Mouse (Mus musculus): ENCODE measurements at regions not wholly inside any gene's neighbourhood (a gene's known extent, or its start where the extent isn't known, plus 50 kb on each side); places are given as distances from the start of the nearest gene placed in this dataset.

GRCm38 (mm10) chr4:142671872-142672458, 432.8 kb upstream of the Kazn start:
- Histone ChIP-seq H3K9ac (no peak overlapping the region), H3K4me1 (no peaks in the 10 kb centered on the region), H3K4me2 (no peak overlapping the region), H3K4me3 (replicated peaks) (no peak overlapping the region), H3K36me3 (replicated peaks) (no peaks in the 10 kb centered on the region), H3K9me3 (no peaks in the 10 kb centered on the region), H3K27me3 (0 out of 2 replicates have a peak, but pooled peaks cover 2% of the 10 kb centered on the region), H3K27ac (no peak overlapping the region)
- 78% methylated on average over 8 of the region's 8 CpGs for WGBS
- no peak for ATAC-seq (ENCODE audit: low FRiP score)

DNA sequence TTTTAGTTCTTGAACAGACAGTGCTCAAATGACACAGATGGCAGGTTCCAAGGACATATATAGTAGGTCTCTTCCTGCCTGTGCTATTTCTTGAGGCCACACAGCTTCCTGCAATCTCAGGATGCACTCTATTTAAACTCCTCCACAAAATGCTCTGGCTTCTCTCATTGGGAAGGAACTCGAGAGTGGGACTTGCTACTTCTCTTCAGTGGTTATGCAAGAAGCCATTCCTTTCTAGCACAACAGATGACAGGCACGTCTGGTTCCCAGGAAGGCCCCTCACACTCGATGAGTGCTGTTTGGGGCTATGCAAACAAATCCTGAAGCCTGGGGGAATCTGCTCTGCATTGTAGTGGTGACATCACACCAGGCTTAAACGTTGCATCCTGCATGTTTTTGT, 425.6 kb upstream of the Kazn start:
- no peak for ATAC-seq (ENCODE audit: low FRiP score)
- 0 out of 2 replicates have a peak, but pooled peaks cover 2% of the 10 kb centered on the region for H3K27me3 ChIP-seq

DNA sequence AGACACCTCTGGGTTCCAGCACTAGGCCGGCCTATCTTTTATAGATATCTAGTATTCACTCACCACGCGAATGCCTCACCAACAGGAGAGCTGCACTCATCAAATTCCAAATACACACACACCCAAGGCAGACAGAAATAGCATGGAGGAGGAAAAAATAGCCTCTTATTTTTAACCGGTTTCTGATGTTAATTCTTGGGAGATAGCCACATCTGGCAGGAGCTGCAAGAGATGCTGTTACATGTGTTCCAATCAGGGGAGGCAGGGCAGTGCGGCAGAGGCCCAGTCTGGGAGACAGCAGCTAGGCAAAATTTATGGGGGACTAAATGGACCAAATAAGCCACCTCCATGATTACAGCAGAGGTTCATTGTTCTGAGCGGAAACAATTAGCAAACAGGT, 419.0 kb upstream of the Kazn start:
- no peak overlapping the region for H3K9ac ChIP-seq
- H3K9me3 ChIP-seq = no peaks in the 10 kb centered on the region
- H3K4me2 ChIP-seq = no peak overlapping the region
- no peaks in the 10 kb centered on the region for H3K36me3 ChIP-seq (replicated peaks)
- 91% methylated on average over 6 of the region's 6 CpGs for WGBS
- H3K27me3 ChIP-seq = no peaks in the 10 kb centered on the region
- H3K27ac ChIP-seq = no peak overlapping the region
- no peak for ATAC-seq (ENCODE audit: low FRiP score)
- H3K4me1 ChIP-seq = no peaks in the 10 kb centered on the region
- H3K4me3 ChIP-seq (replicated peaks) = no peak overlapping the region

More for the DNA sequence above, 425.6 kb upstream of the Kazn start:
- Histone ChIP-seq H3K4me1 (no peaks in the 10 kb centered on the region), H3K4me2 (no peak overlapping the region), H3K9ac (no peak overlapping the region), H3K9me3 (no peaks in the 10 kb centered on the region), H3K4me3 (replicated peaks) (no peak overlapping the region), H3K36me3 (replicated peaks) (no peaks in the 10 kb centered on the region), H3K27ac (no peak overlapping the region)
- 80% methylated on average over 4 of the region's 4 CpGs for WGBS

DNA sequence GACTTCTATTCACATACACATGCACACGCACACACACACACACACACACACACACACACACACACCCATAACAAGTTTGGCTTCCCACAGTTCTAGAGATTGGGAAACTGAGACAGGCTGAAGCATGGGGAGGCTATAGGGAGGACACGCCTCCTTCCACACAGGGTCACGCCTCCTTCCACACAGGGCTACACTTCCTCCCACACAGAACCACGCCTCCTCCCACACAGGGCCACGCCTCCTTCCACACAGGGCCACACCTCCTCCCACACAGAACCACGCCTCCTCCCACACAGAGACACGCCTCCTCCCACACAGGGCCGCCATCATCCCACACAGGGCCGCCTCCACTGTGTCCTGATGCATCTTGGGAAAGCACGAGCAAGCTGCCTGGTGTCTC, 401.9 kb upstream of the Kazn start:
- Histone ChIP-seq H3K4me3 (replicated peaks) (no peak overlapping the region), H3K4me2 (no peak overlapping the region), H3K9me3 (no peaks in the 10 kb centered on the region), H3K27ac (no peak overlapping the region), H3K9ac (no peak overlapping the region), H3K27me3 (no peaks in the 10 kb centered on the region), H3K4me1 (peaks cover 14% of the 10 kb centered on the region), H3K36me3 (replicated peaks) (no peaks in the 10 kb centered on the region)
- WGBS = 86% methylated on average over 10 of the region's 10 CpGs
- ATAC-seq (ENCODE audit: low FRiP score) = peak; percentile 33; the same call in 1 of the 2 replicates

DNA sequence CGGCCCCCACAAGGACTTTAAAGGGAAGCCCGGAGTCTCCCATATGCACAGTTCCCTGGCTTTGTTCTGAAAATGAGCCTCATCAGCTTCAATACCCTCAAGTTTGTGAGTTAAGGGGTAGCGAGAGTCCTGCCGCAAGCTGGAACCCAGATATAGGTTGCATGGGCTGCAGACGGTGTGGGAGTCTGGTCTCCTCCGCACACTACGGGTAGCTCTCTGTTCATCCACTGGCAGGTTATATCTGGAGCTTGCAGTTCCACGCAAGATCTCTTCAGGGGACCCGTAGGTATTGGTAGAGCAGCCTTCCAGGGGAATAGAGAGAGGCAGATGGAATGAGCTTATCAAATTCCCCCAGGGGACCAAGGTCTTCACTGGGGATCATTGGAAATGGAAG, 400.1 kb upstream of the Kazn start:
- Histone ChIP-seq H3K9me3 (no peaks in the 10 kb centered on the region), H3K4me3 (replicated peaks) (no peak overlapping the region), H3K27me3 (no peaks in the 10 kb centered on the region), H3K36me3 (replicated peaks) (no peaks in the 10 kb centered on the region), H3K4me1 (peaks cover 14% of the 10 kb centered on the region), H3K27ac (peak overlapping the region; percentile 73), H3K4me2 (peak overlapping the region; percentile 37), H3K9ac (peak overlapping the region; percentile 38; the same call in 1 of the 2 replicates)
- peak; percentile 53 for ATAC-seq (ENCODE audit: low FRiP score)
- WGBS = 41% methylated on average over 9 of the region's 9 CpGs

GRCm38 (mm10) chr4:142638733-142639339, 399.6 kb upstream of the Kazn start:
- Histone ChIP-seq H3K36me3 (replicated peaks) (no peaks in the 10 kb centered on the region), H3K4me3 (replicated peaks) (no peak overlapping the region), H3K4me1 (peaks cover 14% of the 10 kb centered on the region), H3K27me3 (no peaks in the 10 kb centered on the region), H3K4me2 (peak overlapping the region; percentile 37), H3K27ac (peak overlapping the region; percentile 73), H3K9me3 (no peaks in the 10 kb centered on the region), H3K9ac (peak overlapping the region; percentile 38; the same call in 1 of the 2 replicates)
- WGBS = 12% methylated on average over 13 of the region's 13 CpGs
- ATAC-seq (ENCODE audit: low FRiP score) = peak; percentile 67

DNA sequence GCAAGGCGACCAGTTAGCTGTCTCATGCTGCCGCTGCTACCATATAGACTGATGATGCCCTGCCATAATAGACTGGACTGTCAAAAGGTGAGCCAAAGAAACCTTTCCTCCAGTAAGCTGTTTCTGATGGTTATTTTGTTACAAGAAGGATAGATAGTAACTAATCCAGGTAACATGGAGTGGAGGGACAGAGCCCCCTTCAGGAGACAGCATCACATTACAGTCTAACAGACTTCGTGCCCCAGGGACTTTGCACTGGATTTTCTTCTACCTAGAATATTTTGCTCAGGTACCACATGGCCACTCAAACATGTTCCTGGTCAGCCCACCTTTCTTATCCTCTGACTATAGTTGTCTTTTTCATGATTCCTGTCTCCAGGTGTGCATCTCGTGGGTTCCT, 398.9 kb upstream of the Kazn start:
- H3K27me3 ChIP-seq = no peaks in the 10 kb centered on the region
- WGBS = 92% methylated on average over 4 of the region's 4 CpGs
- no peaks in the 10 kb centered on the region for H3K9me3 ChIP-seq
- ATAC-seq (ENCODE audit: low FRiP score) = no peak; the same call in 1 of the 2 replicates
- H3K4me3 ChIP-seq (replicated peaks) = no peak overlapping the region
- H3K4me1 ChIP-seq = peaks cover 14% of the 10 kb centered on the region
- H3K9ac ChIP-seq = no peak overlapping the region
- H3K4me2 ChIP-seq = no peak overlapping the region
- H3K36me3 ChIP-seq (replicated peaks) = no peaks in the 10 kb centered on the region
- peak overlapping the region; percentile 73 for H3K27ac ChIP-seq

- H3K9ac ChIP-seq = no peak overlapping the region
- no peaks in the 10 kb centered on the region for H3K9me3 ChIP-seq
- no peaks in the 10 kb centered on the region for H3K36me3 ChIP-seq (replicated peaks)
- H3K4me3 ChIP-seq (replicated peaks) = no peak overlapping the region
- no peak overlapping the region for H3K27ac ChIP-seq
- WGBS = 77% methylated on average over 8 of the region's 8 CpGs
- no peak overlapping the region for H3K4me2 ChIP-seq
- peaks cover 11% of the 10 kb centered on the region for H3K4me1 ChIP-seq
- ATAC-seq (ENCODE audit: low FRiP score) = no peak
- H3K27me3 ChIP-seq = no peaks in the 10 kb centered on the region
Observed at GRCm38 (mm10) chr4:142634398-142634797, 395.2 kb upstream of the Kazn start.

- Histone ChIP-seq H3K4me2 (no peak overlapping the region), H3K4me1 (peaks cover 5% of the 10 kb centered on the region), H3K9ac (no peak overlapping the region), H3K27me3 (no peaks in the 10 kb centered on the region), H3K9me3 (no peaks in the 10 kb centered on the region), H3K4me3 (replicated peaks) (no peak overlapping the region), H3K27ac (no peak overlapping the region), H3K36me3 (replicated peaks) (no peaks in the 10 kb centered on the region)
- 77% methylated on average over 13 of the region's 13 CpGs for WGBS
- no peak for ATAC-seq (ENCODE audit: low FRiP score)
Observed at GRCm38 (mm10) chr4:142633667-142634350, 394.6 kb upstream of the Kazn start.

DNA sequence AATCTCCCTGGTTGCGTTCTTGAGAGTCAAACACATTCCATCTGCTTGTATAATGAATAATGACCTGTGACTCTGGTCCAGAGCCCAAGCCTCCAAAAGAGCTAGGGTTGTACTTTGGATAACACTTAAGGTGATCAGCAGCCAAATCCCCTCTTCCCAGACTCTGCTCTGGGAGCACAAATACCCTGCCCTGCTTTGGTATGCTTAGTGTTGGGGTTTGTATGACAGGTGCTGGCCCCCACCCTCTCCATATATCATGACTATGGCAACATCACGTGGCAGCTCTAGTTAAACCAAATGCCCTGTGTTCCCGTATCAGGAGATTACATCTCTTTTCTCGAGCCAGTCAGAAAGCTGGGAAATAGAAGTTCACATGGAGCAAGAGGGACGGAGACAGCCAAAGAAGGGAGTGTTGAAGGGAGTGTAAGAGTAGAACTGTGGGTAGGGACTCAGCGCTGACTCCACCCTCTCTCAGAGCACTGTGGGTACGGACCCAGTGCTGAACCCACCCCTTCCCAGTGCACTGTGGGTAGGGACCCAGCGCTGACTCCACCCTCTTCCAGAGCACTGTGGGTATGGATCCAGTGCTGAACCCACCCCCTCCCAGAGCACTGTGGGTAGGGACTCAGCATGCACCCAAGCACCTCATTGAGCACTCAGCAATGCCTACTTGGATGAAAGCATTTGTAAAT, 387.4 kb upstream of the Kazn start:
- no peaks in the 10 kb centered on the region for H3K9me3 ChIP-seq
- H3K27ac ChIP-seq = no peak overlapping the region
- no peaks in the 10 kb centered on the region for H3K36me3 ChIP-seq (replicated peaks)
- no peaks in the 10 kb centered on the region for H3K27me3 ChIP-seq
- no peak overlapping the region for H3K4me3 ChIP-seq (replicated peaks)
- peaks cover 7% of the 10 kb centered on the region; the same call in 1 of the 2 replicates for H3K4me1 ChIP-seq
- WGBS = 92% methylated on average over 8 of the region's 8 CpGs
- H3K4me2 ChIP-seq = no peak overlapping the region
- no peak overlapping the region for H3K9ac ChIP-seq
- ATAC-seq (ENCODE audit: low FRiP score) = no peak

DNA sequence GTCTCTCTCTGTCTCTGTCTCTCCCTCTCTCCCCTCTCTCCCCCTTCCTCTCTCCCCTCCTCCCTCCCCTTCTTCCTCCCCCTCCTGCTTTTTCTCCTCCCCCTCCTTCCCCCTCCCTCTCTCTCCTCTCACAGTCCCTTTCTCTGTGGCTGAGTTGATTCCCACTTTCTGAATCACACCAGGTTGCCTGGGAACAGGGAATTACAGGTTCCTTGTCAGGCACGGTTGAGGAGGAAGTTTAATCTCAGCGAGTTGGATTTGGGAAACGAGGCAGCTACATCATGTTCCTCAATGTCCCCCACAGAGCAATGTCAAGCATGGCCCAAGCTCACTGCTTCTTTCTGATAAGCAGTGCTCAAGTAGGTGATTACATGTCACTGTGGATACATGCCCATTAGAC, 386.3 kb upstream of the Kazn start:
- no peak overlapping the region for H3K4me2 ChIP-seq
- no peak overlapping the region for H3K27ac ChIP-seq
- H3K9ac ChIP-seq = no peak overlapping the region
- 43% methylated on average over 3 of the region's 3 CpGs for WGBS
- no peaks in the 10 kb centered on the region for H3K9me3 ChIP-seq
- no peaks in the 10 kb centered on the region for H3K36me3 ChIP-seq (replicated peaks)
- no peak overlapping the region for H3K4me3 ChIP-seq (replicated peaks)
- H3K27me3 ChIP-seq = no peaks in the 10 kb centered on the region
- ATAC-seq (ENCODE audit: low FRiP score) = no peak
- peaks cover 7% of the 10 kb centered on the region; the same call in 1 of the 2 replicates for H3K4me1 ChIP-seq

- no peak for ATAC-seq (ENCODE audit: low FRiP score)
- Histone ChIP-seq H3K9ac (no peak overlapping the region), H3K27ac (no peak overlapping the region), H3K9me3 (no peaks in the 10 kb centered on the region), H3K36me3 (replicated peaks) (no peaks in the 10 kb centered on the region), H3K27me3 (no peaks in the 10 kb centered on the region), H3K4me1 (peaks cover 17% of the 10 kb centered on the region; the same call in 1 of the 2 replicates), H3K4me3 (replicated peaks) (no peak overlapping the region), H3K4me2 (no peak overlapping the region)
- 44% methylated on average over 17 of the region's 17 CpGs for WGBS
Observed at GRCm38 (mm10) chr4:142622151-142622861, 383.1 kb upstream of the Kazn start.
